Mouse (Mus musculus) heart, postnatal 14 days (tissue): ENCODE measurements at regions not wholly inside any gene's neighbourhood (a gene's known extent, or its start where the extent isn't known, plus 50 kb on each side); places are given as distances from the start of the nearest gene placed in this dataset.
"Not testable (repeated sequence)": the region's sequence is repeated elsewhere in the genome, so short reads cannot be mapped to it uniquely, and the experiment has no call there.

Experiments used
- DNase-seq, 2 experiments: peaks; one replicate each; pipeline ENCODE4 v3.0.0; 2021 to 2022
- intact Hi-C: fragments of 180-260 bp; cut with DNase I; formaldehyde crosslinking; loops from one replicate; pipeline ENCODE4 v1.15.1; 2025

GRCm38 (mm10) chr10:14875216-14875615 lies 157.2 kb upstream of the Gje1 start:
- DNase-seq, result no peak
- intact Hi-C loops, result no loop called here

- intact Hi-C loops, result no loop called here
- DNase-seq, result no peak
Measured at GRCm38 (mm10) chr10:14861241-14861640, 143.2 kb upstream of the Gje1 start.

GRCm38 (mm10) chr10:14860126-14860638 lies 142.2 kb upstream of the Gje1 start:
- intact Hi-C loops, result no loop called here
- no peak for DNase-seq

GRCm38 (mm10) chr10:14846601-14847000 lies 128.6 kb upstream of the Gje1 start:
- intact Hi-C loops, result not testable (repeated sequence)

GRCm38 (mm10) chr10:14845058-14845457 lies 127.0 kb upstream of the Gje1 start:
- intact Hi-C loops, result no loop called here
- DNase-seq, result no peak

More at GRCm38 (mm10) chr10:14846601-14847000, 128.6 kb upstream of the Gje1 start:
- peak; percentile 2 to 9 for DNase-seq
